Mouse (Mus musculus) mouse trophoblast stem cell (cell line): ENCODE data around the gene Lyzl4.

Experiments used
- in situ Hi-C, 2 experiments: fragments of 300-500 bp; cut with MseI, MboI; formaldehyde crosslinking; loops; 2 replicates in 1 of 2; 3 replicates in 1 of 2; pipeline ENCODE4 v1.15.1; 2025

Lyzl4 gene

GRCm38 (mm10) chr9:121653668-121654067 lies 11.8 kb upstream of the Lyzl4 start:
- in situ Hi-C loops, result no loop called here

- in situ Hi-C loops, result no loop called here
These were observed 5.1 kb upstream of the Lyzl4 start for GRCm38 (mm10) chr9:121647026-121647425.

DNA sequence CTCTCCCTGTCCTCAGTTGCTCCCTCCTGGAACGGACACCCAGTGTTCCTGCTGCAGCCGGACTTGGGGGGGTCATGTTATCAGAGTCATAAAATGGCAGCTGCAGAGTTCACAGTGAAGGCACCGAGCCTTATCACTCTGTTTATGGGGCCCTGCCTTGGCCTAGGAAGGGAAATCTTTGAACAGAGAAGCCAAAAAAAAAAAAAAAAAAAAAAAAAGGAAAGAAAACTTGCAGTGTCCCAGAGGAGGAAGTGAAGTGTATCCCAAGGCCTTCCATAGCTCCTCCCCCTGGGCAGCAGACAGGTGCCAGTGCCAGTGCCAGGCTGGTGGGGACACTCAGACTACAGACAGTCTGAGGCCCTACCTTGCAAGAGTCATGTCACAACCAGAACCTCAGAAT lies 3.0 kb upstream of the Lyzl4 start:
- in situ Hi-C loops, result no loop called here

GRCm38 (mm10) chr9:121642401-121643181 lies 695 bp upstream of the Lyzl4 start, which contains the start of gene Vipr1:
Gene Vipr1 (plus strand): TSS chr9:121642716.
- in situ Hi-C loops, result no loop called here

DNA sequence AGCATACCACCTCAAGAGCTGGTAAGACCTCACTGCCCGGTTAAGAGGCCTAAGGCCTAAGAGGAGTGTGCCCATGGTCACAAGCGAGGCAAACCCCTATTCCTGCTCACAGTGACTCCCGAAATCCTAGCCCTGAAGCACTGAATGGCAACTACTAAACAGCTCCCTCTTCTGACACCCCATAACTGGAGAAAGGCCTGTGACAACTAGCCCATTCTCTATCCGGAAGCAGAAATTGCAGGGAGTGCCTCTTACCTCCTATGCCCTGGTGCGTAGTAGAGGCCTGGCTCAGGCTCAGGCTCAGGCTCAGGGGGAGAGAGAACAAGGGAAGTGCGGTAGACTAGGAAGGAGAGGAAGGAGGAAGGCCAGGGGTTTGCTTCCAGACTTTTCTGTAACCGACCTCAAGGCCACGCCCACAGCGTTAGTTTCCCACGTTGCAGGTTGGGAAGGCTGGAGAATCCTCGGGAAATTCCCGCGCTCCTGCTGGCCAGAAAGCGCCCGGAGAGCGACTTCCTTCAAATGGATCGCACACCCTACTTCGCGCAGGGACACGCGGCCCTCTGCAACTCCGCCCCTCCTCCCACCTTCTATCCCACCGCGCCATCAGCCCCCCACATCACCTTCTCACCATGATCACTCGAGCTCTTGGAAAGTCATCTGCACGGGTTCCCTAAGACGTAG lies 521 bp downstream of the Lyzl4 start:
- in situ Hi-C loops, result no loop called here

DNA sequence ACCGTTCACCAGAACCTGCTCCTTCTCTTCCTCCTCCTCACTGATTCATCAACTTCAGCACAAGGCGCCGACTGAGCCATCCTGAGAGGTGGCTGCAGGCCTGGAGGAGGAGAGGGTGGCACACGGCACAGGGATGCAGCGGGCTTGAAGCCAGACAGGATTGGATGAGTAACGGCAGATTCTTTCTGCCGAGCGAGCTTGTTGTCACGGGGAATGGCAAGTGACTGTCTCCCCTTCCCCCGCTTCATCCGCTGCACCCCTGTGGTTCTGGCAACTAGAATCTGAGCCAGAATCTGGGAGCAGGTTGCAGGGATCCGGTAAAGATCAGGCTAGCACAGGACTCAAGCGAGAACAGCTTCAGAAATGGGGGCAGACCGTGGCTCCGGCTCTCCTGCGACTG lies 2.1 kb downstream of the Lyzl4 start:
- in situ Hi-C loops, result no loop called here

DNA sequence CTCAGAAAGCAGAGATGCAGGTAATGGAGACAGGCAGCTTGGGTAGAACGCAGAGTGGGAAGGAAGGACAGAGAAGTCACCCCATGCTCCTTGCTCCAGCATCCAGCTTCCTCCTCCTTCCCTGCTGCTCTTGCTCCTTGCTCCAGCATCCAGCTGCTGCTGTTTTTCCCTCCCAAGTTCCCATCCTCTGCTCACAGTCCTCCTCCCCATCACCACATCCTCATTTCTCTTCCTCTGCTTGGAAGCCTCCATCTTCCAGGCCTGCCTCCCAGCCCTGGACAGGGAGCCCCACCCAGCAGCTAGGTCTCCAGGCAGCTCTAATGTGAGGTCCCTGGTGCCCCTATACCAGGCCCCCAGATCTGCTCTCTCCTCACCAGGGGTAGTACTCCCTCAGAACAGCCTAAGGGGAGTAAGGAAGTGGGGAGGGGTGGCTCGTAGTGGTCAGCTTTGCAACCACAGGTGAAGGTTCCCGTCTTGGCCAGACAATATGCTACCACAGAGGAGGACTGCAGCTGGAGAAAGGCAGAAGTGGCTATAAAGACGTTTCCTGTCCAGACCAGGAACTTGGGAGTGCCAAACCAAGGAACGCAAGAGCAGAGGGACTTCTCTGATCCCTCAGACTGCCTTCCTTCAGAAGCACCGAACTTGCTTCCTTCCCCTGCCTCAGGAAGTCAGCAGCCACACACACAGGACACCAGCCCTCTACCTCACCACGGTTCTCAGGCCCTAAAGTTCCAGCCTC lies 5.9 kb downstream of the Lyzl4 start:
- in situ Hi-C loops, result no loop called here

GRCm38 (mm10) chr9:121633306-121633705 lies 8.6 kb downstream of the Lyzl4 start:
- in situ Hi-C loops, result no loop called here

- in situ Hi-C loops, result no loop called here
These were observed 9.0 kb downstream of the Lyzl4 start for GRCm38 (mm10) chr9:121632891-121633290.

DNA sequence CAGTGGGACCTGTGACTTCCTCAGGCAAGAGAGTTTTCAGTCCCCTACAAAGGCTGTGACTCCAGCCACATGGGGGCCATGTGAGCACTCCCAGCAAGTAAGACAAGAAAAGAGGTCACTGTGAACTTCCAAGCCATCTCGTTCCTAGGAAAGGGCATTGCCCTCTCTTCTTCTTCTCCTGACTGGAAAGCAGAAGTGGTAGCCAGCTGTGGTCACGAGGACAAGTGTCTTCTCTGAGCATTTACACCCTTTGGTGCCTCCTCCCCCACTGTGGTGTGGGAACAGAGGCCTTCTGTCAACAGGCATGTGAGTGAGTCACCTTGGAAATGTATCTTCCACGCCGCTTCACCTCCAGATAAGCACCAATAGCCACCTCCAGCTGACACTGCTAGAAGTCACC lies 9.9 kb downstream of the Lyzl4 start:
- in situ Hi-C loops, result no loop called here

GRCm38 (mm10) chr9:121630627-121631026 lies 11.3 kb downstream of the Lyzl4 start:
- in situ Hi-C loops, result no loop called here

GRCm38 (mm10) chr9:121624920-121625319 lies 17.0 kb downstream of the Lyzl4 start:
- in situ Hi-C loops, result loop anchor here in 1 of 2 experiments (25.0 kb wide), 1 partner anchor 363 kb away; no protein-coding TSS in a partner anchor

DNA sequence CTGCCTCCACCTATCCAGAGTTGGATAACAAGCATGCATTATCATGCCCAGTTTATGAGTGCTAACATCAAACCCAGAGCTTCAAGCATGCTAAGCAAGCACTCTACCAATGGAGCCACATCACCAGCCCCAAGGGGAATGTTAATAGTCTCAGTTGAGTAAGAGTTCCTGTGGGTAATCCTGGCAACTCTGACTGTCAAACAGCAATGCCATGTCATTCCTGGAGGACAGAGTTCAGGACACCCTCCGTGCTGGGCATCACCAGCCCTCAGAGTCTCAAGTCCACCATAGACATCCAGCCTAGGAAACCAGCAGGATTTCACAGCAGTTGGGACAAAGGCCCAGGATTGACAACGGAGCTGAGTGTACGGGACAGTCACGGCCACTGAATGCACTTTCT lies 18.7 kb downstream of the Lyzl4 start:
- in situ Hi-C loops, result loop anchor here in 1 of 2 experiments (25.0 kb wide), 1 partner anchor 361 kb away; no protein-coding TSS in a partner anchor

DNA sequence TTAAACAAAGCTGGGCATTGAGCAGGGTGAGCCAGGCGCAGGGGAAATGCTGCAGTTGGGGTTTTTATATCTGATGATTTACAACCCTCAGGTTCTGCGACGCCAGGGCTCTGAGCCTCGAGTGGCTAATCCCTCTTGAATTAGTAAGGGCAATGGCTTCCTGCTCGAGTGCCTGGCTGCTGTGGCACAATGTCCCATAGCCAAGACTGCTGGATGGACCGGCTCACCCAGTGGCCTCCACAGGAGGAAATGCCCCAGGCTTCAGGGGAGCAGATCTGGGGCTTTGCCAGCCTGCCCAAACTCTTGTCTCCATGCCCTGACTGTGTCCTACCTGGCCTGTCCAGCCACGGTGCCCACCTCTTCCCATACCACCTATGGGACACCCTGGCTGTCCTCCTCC lies 22.5 kb downstream of the Lyzl4 start:
- in situ Hi-C loops, result loop anchor here in 1 of 2 experiments (25.0 kb wide), 1 partner anchor 357 kb away; no protein-coding TSS in a partner anchor

- in situ Hi-C loops, result loop anchor here in 1 of 2 experiments (25.0 kb wide), 1 partner anchor 354 kb away; no protein-coding TSS in a partner anchor
These were observed 25.4 kb downstream of the Lyzl4 start for GRCm38 (mm10) chr9:121616471-121616870.

- in situ Hi-C loops, result loop anchor here in 1 of 2 experiments (25.0 kb wide), 1 partner anchor 352 kb away; no protein-coding TSS in a partner anchor
These were observed 27.6 kb downstream of the Lyzl4 start for GRCm38 (mm10) chr9:121614241-121614757.

- in situ Hi-C loops, result loop anchor here in 1 of 2 experiments (25.0 kb wide), 1 partner anchor 351 kb away; no protein-coding TSS in a partner anchor
These were observed 28.7 kb downstream of the Lyzl4 start for GRCm38 (mm10) chr9:121613192-121613591.

GRCm38 (mm10) chr9:121609381-121609780 lies 32.5 kb downstream of the Lyzl4 start:
- in situ Hi-C loops, result loop anchor here (5.0 to 25.0 kb wide), 3 partner anchors 127 to 347 kb away; no protein-coding TSS in a partner anchor

DNA sequence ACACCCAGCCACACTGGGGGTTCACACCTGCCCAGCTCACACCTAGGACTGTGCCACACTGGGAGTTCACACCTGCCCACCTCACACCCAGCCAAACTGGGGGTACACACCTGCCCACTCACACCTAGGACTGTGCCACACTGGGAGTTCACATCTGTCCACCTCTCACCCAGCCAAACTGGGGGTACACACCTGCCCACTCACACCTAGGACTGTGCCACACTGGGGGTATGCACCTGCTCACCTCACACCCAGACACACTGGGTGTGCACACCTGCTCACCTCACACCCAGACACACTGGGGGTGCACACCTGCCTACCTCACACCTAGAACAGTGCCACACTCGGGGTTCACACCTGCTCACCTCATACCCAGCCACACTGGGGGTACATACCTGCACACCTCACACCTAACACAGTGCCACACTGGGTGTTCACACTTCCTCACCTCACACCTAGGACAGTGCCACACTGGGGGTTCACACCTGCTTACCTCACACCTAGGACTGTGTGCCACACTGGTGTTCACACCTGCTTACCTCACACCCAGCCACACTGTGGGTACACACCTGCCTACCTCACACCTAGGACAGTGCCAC lies 35.3 kb downstream of the Lyzl4 start:
- in situ Hi-C loops, result loop anchor here (5.0 to 25.0 kb wide), 3 partner anchors 124 to 344 kb away; no protein-coding TSS in a partner anchor

- in situ Hi-C loops, result loop anchor here (5.0 to 25.0 kb wide), 3 partner anchors 123 to 343 kb away; no protein-coding TSS in a partner anchor
These were observed 36.2 kb downstream of the Lyzl4 start for GRCm38 (mm10) chr9:121605414-121606278.
